Mouse (Mus musculus): ENCODE results near the gene Slc23a2.

Slc23a2 gene

GRCm38 (mm10) chr2:132051798-132052197, 93.1 kb downstream of the Slc23a2 start:
- no peak for DNase-seq (ENCODE audit: extremely low spot score, low read depth, low spot score)

- DNase-seq (ENCODE audit: extremely low spot score, low read depth, low spot score): no peak
These were observed 95.0 kb downstream of the Slc23a2 start for GRCm38 (mm10) chr2:132049921-132050320.

- DNase-seq (ENCODE audit: extremely low spot score, low read depth, low spot score): no peak
These were observed 95.4 kb downstream of the Slc23a2 start for GRCm38 (mm10) chr2:132049491-132049890.

GRCm38 (mm10) chr2:132048143-132048772, 96.7 kb downstream of the Slc23a2 start:
- DNase-seq (ENCODE audit: extremely low spot score, low read depth, low spot score): no peak

GRCm38 (mm10) chr2:132047364-132047763, 97.5 kb downstream of the Slc23a2 start:
- no peak for DNase-seq (ENCODE audit: extremely low spot score, low read depth, low spot score)

- no peak for DNase-seq (ENCODE audit: extremely low spot score, low read depth, low spot score)
These were observed 98.2 kb downstream of the Slc23a2 start for GRCm38 (mm10) chr2:132046659-132047058.

- no peak for DNase-seq (ENCODE audit: extremely low spot score, low read depth, low spot score)
These were observed 100.3 kb downstream of the Slc23a2 start for GRCm38 (mm10) chr2:132044320-132045274.

GRCm38 (mm10) chr2:132043101-132043621, 101.7 kb downstream of the Slc23a2 start:
- no peak for DNase-seq (ENCODE audit: extremely low spot score, low read depth, low spot score)

GRCm38 (mm10) chr2:132039894-132040293, 105.0 kb downstream of the Slc23a2 start:
- no peak for DNase-seq (ENCODE audit: extremely low spot score, low read depth, low spot score)

GRCm38 (mm10) chr2:132036326-132036725, 108.6 kb downstream of the Slc23a2 start:
- DNase-seq (ENCODE audit: extremely low spot score, low read depth, low spot score): no peak

- no peak for DNase-seq (ENCODE audit: extremely low spot score, low read depth, low spot score)
These were observed 109.5 kb downstream of the Slc23a2 start for GRCm38 (mm10) chr2:132035470-132035835.

GRCm38 (mm10) chr2:132034590-132035469, 110.1 kb downstream of the Slc23a2 start:
- DNase-seq (ENCODE audit: extremely low spot score, low read depth, low spot score): no peak

GRCm38 (mm10) chr2:132031364-132032095, 113.4 kb downstream of the Slc23a2 start:
- DNase-seq (ENCODE audit: extremely low spot score, low read depth, low spot score): no peak

- DNase-seq (ENCODE audit: extremely low spot score, low read depth, low spot score): no peak
These were observed 114.2 kb downstream of the Slc23a2 start for GRCm38 (mm10) chr2:132030418-132031363.

GRCm38 (mm10) chr2:132029646-132030417, 115.1 kb downstream of the Slc23a2 start, which contains the start of gene Rassf2:
Rassf2 (minus strand) TSS chr2:132030258.
- no peak for DNase-seq (ENCODE audit: extremely low spot score, low read depth, low spot score)

GRCm38 (mm10) chr2:132028894-132029605, 115.9 kb downstream of the Slc23a2 start:
- no peak for DNase-seq (ENCODE audit: extremely low spot score, low read depth, low spot score)

- DNase-seq (ENCODE audit: extremely low spot score, low read depth, low spot score): no peak
These were observed 116.8 kb downstream of the Slc23a2 start for GRCm38 (mm10) chr2:132028107-132028506.

GRCm38 (mm10) chr2:132027366-132027765, 117.5 kb downstream of the Slc23a2 start:
- DNase-seq (ENCODE audit: extremely low spot score, low read depth, low spot score): no peak

Measured in hindlimb bud, embryonic 11.5 days (tissue).